Mouse (Mus musculus) megakaryocyte-erythroid progenitor cell, adult 5-6 weeks (primary cell): Measurements from ENCODE around the gene Eid2b. TPM values are rescaled to one million over a fixed set of nuclear protein-coding genes. Genes with fewer than 3 reads are reported as not detected.

Experiments
- ATAC-seq: replicated peaks from 2 replicates; pipeline ENCODE4 v1.8.0; 2016; ENCODE audit warnings: mild to moderate bottlenecking, inconsistent platforms; ENCODE audit not compliant: severe bottlenecking, poor library complexity, low FRiP score, low TSS enrichment
- total RNA-seq, 2 experiments: library from RNA; stranded (forward) in 1 of 2; stranded (reverse) in 1 of 2; fragments of 200-1000, 215-1000 nt in 1 of 2; fragments of >200 nt in 1 of 2; fragmentation: Nextera tagmentation in 1 of 2; gene quantifications; 2 replicates each; pipeline ENCODE4 v1.2.3; 2014 to 2017

Eid2b gene
- total RNA-seq, 2 experiments from 2014 or later, result 0.38 to 2.1 TPM

GRCm38 (mm10) chr7:28298837-28299625 is 21.5 kb downstream of the Eid2b start:
- ATAC-seq, result peak; percentile 71

DNA sequence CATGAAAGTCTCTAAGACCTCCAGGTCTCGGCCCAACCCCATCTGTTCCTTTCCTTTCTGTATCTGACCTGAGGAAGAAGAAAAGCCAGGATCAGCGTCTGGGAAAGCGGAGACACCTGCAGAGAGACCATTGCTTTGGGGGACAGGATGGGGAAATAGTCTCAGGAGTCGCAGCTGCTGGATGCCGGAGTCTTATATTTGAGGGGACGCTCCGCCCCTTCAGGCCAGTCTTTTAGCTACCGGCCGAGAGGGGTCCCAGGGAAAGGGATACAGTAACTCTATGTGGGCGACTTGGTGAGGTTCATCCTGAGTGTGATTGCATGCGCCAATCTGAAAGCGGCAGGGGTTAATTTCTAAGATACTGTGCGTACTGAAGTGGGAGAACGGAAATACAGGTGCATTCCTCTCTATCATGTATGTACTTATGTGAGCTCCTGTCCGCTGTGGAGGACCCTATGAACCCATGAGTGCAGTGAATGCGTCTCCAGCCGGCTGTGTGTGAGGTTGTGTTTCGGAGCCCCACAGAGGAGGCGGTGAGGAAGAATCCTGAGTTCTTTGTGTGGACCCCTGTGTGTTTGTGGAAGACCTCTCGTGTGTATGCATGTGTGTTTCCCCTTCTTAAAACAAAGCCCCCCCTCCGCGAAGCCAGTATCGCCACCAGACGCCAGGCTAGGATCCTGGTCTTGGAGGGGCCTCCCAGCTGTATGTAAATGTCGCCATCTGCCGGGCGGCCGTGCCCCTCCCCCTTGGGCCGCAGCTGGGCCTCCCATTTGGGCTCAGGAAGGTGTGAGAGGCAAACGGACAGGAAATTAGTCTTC is 24.3 kb downstream of the Eid2b start, which contains the start of gene Dll3:
Gene Dll3 (minus strand): TSS at position 623 of the 818 bp plus-strand sequence.
- peak; percentile 58 for ATAC-seq

DNA sequence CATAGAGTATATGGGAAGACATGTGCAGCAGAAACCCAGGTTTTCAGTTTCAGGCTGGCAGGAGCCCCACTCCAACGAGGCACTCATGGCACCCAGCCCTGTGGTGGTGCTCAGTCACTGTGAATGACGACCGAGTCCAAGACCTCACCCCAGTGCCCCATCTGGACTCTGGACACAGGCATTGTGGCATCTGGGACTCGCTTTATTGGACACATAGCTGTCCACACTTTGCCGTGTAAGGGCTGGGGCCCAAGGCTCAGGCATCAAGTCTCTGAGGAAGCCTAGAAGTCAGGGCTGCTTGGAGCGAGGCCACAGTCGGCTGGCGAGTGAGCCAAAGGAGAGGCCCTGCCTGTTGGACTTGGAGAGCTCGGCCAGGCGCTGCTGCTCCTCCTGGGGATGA is 28.1 kb downstream of the Eid2b start:
- no peak for ATAC-seq

DNA sequence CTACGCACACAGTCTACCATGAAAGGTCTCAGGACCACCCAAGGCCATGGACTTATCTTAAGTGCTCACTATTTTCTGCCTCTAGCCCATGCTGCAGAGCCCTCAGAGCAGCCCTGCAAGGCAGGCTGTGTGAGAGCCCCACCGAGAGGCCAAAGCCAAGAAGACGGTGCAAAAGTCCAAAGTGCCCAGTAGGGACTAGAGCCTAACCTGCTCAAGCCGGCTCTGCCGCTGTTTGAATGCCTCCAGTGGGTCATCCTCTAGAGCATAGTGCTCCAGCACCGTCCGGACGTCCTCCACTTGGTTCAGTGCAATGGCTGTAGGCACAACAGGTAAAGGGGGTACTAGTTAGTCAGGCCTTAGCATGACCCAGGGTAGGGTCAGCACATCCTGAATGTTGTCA is 28.7 kb downstream of the Eid2b start:
- ATAC-seq, result no peak

GRCm38 (mm10) chr7:28309737-28310136 is 32.2 kb downstream of the Eid2b start:
- ATAC-seq, result no peak

- peak; percentile 20 for ATAC-seq
These were observed 33.8 kb downstream of the Eid2b start for GRCm38 (mm10) chr7:28311151-28311925.

GRCm38 (mm10) chr7:28311926-28312543 is 34.5 kb downstream of the Eid2b start, which contains the start of gene Timm50:
Gene Timm50, minus strand, starts transcription at chr7:28312072.
- ATAC-seq, result peak; percentile 97

DNA sequence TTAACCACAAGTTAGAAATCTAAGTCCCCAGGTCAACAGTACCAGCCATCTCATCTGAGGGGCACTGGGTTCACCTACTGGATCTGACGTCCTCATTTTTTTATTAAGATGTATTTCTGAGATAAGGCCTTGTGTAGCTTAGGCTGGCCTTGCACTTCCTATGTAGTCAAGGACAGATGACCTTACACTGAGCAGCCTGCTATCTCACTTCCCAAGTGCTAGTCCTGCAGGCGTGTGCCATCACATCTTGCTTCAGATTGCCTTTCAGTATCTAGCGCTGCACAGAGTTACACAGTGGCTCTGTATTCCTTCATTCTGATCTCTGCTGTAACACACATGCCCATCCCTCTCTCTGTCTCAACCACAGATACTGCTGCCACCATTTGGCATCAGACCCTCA is 40.5 kb downstream of the Eid2b start:
- no peak for ATAC-seq

DNA sequence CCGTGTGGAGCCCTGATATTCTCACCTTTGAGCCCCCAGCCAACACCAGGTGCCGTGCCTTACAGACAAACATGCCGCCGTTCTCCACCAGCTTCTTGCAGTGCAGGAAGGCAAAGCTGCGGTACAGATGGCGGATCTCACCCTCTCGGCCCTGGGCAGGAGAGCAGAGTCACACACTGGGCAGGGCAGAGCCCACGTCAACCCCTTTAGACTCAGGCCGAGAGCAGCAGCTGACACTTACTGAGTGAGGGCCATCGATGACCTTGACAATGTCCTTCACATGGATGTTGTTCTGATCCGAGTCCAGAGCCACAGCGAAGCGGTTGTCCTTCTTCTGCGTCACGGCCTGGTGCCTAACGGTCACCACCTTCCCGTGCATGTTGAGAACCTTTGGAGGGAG is 41.2 kb downstream of the Eid2b start:
- no peak for ATAC-seq

- ATAC-seq, result peak; percentile 20; the same call in 1 of the 2 replicates
These were observed 44.6 kb downstream of the Eid2b start for GRCm38 (mm10) chr7:28321974-28322720.

- no peak for ATAC-seq
These were observed 47.8 kb downstream of the Eid2b start for GRCm38 (mm10) chr7:28325293-28325692.

DNA sequence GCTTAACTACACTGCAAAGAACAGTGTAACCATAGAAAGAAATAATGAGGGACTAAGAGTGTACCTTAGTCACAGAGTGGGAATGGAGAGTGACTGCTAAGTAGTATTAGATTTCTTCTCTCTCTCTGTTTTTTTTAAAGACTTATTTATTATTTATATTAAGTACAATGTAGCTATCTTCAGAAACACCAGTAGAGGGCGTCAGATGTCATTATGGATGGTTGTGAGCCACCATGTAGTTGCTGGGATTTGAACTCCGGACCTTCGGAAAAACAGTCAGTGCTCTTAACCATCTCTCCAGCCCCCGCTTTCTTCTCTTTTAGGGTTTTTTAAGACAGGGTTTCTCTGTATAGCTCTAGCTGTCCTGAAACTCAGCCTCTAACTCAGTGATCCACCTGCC is 48.9 kb downstream of the Eid2b start:
- no peak for ATAC-seq

GRCm38 (mm10) chr7:28328260-28328659 is 50.7 kb downstream of the Eid2b start:
- no peak for ATAC-seq

Other genes with a start within 250 kb of the Eid2b start
- 170 and 195 TPM in 2 replicates for gene Psmc4, start 227.6 kb upstream of the Eid2b start, total RNA-seq (2014; fragmentation: Nextera tagmentation)
- 153 and 178 TPM in 2 replicates for gene Psmc4, start 227.6 kb upstream of the Eid2b start, total RNA-seq (2017)
- gene Fcgbp, start 206.5 kb upstream of the Eid2b start, total RNA-seq (2014; fragmentation: Nextera tagmentation), result not detected in 2 replicates
- gene Fcgbp, start 206.5 kb upstream of the Eid2b start, total RNA-seq (2017), result not detected in 2 replicates
- gene 9530053A07Rik, start 148.3 kb upstream of the Eid2b start, total RNA-seq (2014; fragmentation: Nextera tagmentation), result not detected in 2 replicates
- gene 9530053A07Rik, start 148.3 kb upstream of the Eid2b start, total RNA-seq (2017), result not detected in 2 replicates
- gene Fbl, start 108.0 kb upstream of the Eid2b start, total RNA-seq (2014; fragmentation: Nextera tagmentation), result 328 and 406 TPM in 2 replicates
- 265 and 312 TPM in 2 replicates for gene Fbl, start 108.0 kb upstream of the Eid2b start, total RNA-seq (2017)
- gene Dyrk1b, start 98.3 kb upstream of the Eid2b start, total RNA-seq (2014; fragmentation: Nextera tagmentation), result 8.4 and 8.7 TPM in 2 replicates
- gene Dyrk1b, start 98.3 kb upstream of the Eid2b start, total RNA-seq (2017), result 2.6 and 3.1 TPM in 2 replicates
- 2.2 and 4.2 TPM in 2 replicates for gene Eid2, start 9.9 kb upstream of the Eid2b start, total RNA-seq (2014; fragmentation: Nextera tagmentation)
- 2.0 and 2.9 TPM in 2 replicates for gene Eid2, start 9.9 kb upstream of the Eid2b start, total RNA-seq (2017)
- not detected in 2 replicates for gene Selenov, start 13.4 kb downstream of the Eid2b start, total RNA-seq (2014; fragmentation: Nextera tagmentation)
- gene Selenov, start 13.4 kb downstream of the Eid2b start, total RNA-seq (2017), result not detected in 2 replicates
- 0.45 TPM in 1 of 2 replicates, not detected in the other for gene Dll3, start 24.5 kb downstream of the Eid2b start, total RNA-seq (2014; fragmentation: Nextera tagmentation)
- gene Dll3, start 24.5 kb downstream of the Eid2b start, total RNA-seq (2017), result not detected in 2 replicates
- 77.5 and 91.2 TPM in 2 replicates for gene Timm50, start 34.3 kb downstream of the Eid2b start, total RNA-seq (2014; fragmentation: Nextera tagmentation)
- gene Timm50, start 34.3 kb downstream of the Eid2b start, total RNA-seq (2017), result 31.5 and 66.9 TPM in 2 replicates
- 87.6 and 113 TPM in 2 replicates for gene Supt5, start 61.0 kb downstream of the Eid2b start, total RNA-seq (2014; fragmentation: Nextera tagmentation)
- gene Supt5, start 61.0 kb downstream of the Eid2b start, total RNA-seq (2017), result 68.5 and 79.4 TPM in 2 replicates
- gene Rps16, start 72.9 kb downstream of the Eid2b start, total RNA-seq (2014; fragmentation: Nextera tagmentation), result 3,991 and 4,625 TPM in 2 replicates
- 881 and 1,091 TPM in 2 replicates for gene Rps16, start 72.9 kb downstream of the Eid2b start, total RNA-seq (2017)
- 4.1 and 7.7 TPM in 2 replicates for gene Plekhg2, start 94.9 kb downstream of the Eid2b start, total RNA-seq (2014; fragmentation: Nextera tagmentation)
- gene Plekhg2, start 94.9 kb downstream of the Eid2b start, total RNA-seq (2017), result 0.19 and 2.3 TPM in 2 replicates
- 13.4 and 15.3 TPM in 2 replicates for gene Zfp36, start 102.5 kb downstream of the Eid2b start, total RNA-seq (2014; fragmentation: Nextera tagmentation)
- gene Zfp36, start 102.5 kb downstream of the Eid2b start, total RNA-seq (2017), result 26.9 and 33.7 TPM in 2 replicates
- gene Med29, start 115.0 kb downstream of the Eid2b start, total RNA-seq (2014; fragmentation: Nextera tagmentation), result 22.3 and 28.9 TPM in 2 replicates
- 9.9 and 16.0 TPM in 2 replicates for gene Med29, start 115.0 kb downstream of the Eid2b start, total RNA-seq (2017)
- 65.0 and 84.6 TPM in 2 replicates for gene Paf1, start 115.2 kb downstream of the Eid2b start, total RNA-seq (2014; fragmentation: Nextera tagmentation)
- 129 and 149 TPM in 2 replicates for gene Paf1, start 115.2 kb downstream of the Eid2b start, total RNA-seq (2017)
- gene Gmfg, start 159.7 kb downstream of the Eid2b start, total RNA-seq (2014; fragmentation: Nextera tagmentation), result 79.4 and 81.5 TPM in 2 replicates
- gene Gmfg, start 159.7 kb downstream of the Eid2b start, total RNA-seq (2017), result 179 and 328 TPM in 2 replicates
- gene Lrfn1, start 174.2 kb downstream of the Eid2b start, total RNA-seq (2014; fragmentation: Nextera tagmentation), result 0.44 and 0.82 TPM in 2 replicates
- 0.08 and 0.09 TPM in 2 replicates for gene Lrfn1, start 174.2 kb downstream of the Eid2b start, total RNA-seq (2017)
- gene Ifnl2, start 232.7 kb downstream of the Eid2b start, total RNA-seq (2014; fragmentation: Nextera tagmentation), result not detected in 2 replicates
- gene Ifnl2, start 232.7 kb downstream of the Eid2b start, total RNA-seq (2017), result not detected in 2 replicates
- gene Ifnl3, start 245.1 kb downstream of the Eid2b start, total RNA-seq (2014; fragmentation: Nextera tagmentation), result not detected in 2 replicates
- not detected in 2 replicates for gene Ifnl3, start 245.1 kb downstream of the Eid2b start, total RNA-seq (2017)